Mouse (Mus musculus): ENCODE data around the gene Prkaa2.

The Prkaa2 gene

GRCm38 (mm10) chr4:105108641-105109198 is 970 bp downstream of the Prkaa2 start:
- no peak for DNase-seq (ENCODE audit: low spot score)

- no peak for DNase-seq (ENCODE audit: low spot score)
These were observed 1.6 kb downstream of the Prkaa2 start for GRCm38 (mm10) chr4:105107943-105108640.

GRCm38 (mm10) chr4:105104099-105104872 is 5.4 kb downstream of the Prkaa2 start:
- DNase-seq (ENCODE audit: low spot score), result no peak

GRCm38 (mm10) chr4:105101337-105101688 is 8.4 kb downstream of the Prkaa2 start:
- no peak for DNase-seq (ENCODE audit: low spot score)

GRCm38 (mm10) chr4:105100508-105101336 is 9.0 kb downstream of the Prkaa2 start:
- no peak for DNase-seq (ENCODE audit: low spot score)

- DNase-seq (ENCODE audit: low spot score), result no peak
These were observed 11.0 kb downstream of the Prkaa2 start for GRCm38 (mm10) chr4:105098660-105099059.

- DNase-seq (ENCODE audit: low spot score), result no peak
These were observed 11.5 kb downstream of the Prkaa2 start for GRCm38 (mm10) chr4:105098158-105098557.

GRCm38 (mm10) chr4:105095316-105095715 is 14.4 kb downstream of the Prkaa2 start:
- DNase-seq (ENCODE audit: low spot score), result no peak

GRCm38 (mm10) chr4:105093951-105094350 is 15.7 kb downstream of the Prkaa2 start:
- DNase-seq (ENCODE audit: low spot score), result no peak

- no peak for DNase-seq (ENCODE audit: low spot score)
These were observed 19.3 kb downstream of the Prkaa2 start for GRCm38 (mm10) chr4:105090417-105090816.

- no peak for DNase-seq (ENCODE audit: low spot score)
These were observed 20.3 kb downstream of the Prkaa2 start for GRCm38 (mm10) chr4:105089386-105089785.

GRCm38 (mm10) chr4:105088671-105089070 is 21.0 kb downstream of the Prkaa2 start:
- DNase-seq (ENCODE audit: low spot score), result no peak

GRCm38 (mm10) chr4:105076152-105076551 is 33.5 kb downstream of the Prkaa2 start:
- DNase-seq (ENCODE audit: low spot score), result no peak

- DNase-seq (ENCODE audit: low spot score), result no peak
These were observed 37.8 kb downstream of the Prkaa2 start for GRCm38 (mm10) chr4:105071761-105072427.

GRCm38 (mm10) chr4:105070982-105071381 is 38.7 kb downstream of the Prkaa2 start:
- DNase-seq (ENCODE audit: low spot score), result peak; percentile 3

GRCm38 (mm10) chr4:105051291-105051690 is 58.4 kb downstream of the Prkaa2 start:
- DNase-seq (ENCODE audit: low spot score), result no peak

GRCm38 (mm10) chr4:105050041-105050440 is 59.6 kb downstream of the Prkaa2 start:
- no peak for DNase-seq (ENCODE audit: low spot score)

- no peak for DNase-seq (ENCODE audit: low spot score)
These were observed 75.4 kb downstream of the Prkaa2 start for GRCm38 (mm10) chr4:105034259-105034658.

GRCm38 (mm10) chr4:105033153-105033552 is 76.5 kb downstream of the Prkaa2 start:
- no peak for DNase-seq (ENCODE audit: low spot score)

- no peak for DNase-seq (ENCODE audit: low spot score)
These were observed 78.6 kb downstream of the Prkaa2 start for GRCm38 (mm10) chr4:105031104-105031503.

- DNase-seq (ENCODE audit: low spot score), result no peak
These were observed 82.4 kb downstream of the Prkaa2 start for GRCm38 (mm10) chr4:105027278-105027677.
